Mouse (Mus musculus) midbrain, embryonic 16.5 days (tissue): ENCODE measurements at regions not wholly inside any gene's neighbourhood (a gene's known extent, or its start where the extent isn't known, plus 50 kb on each side); places are given as distances from the start of the nearest gene placed in this dataset.

ENCODE experiments used
- ATAC-seq: fragments of 200-750 bp; cut with Nextera tagmentation; 2 replicates; pipeline ENCODE4 v1.8.0; 2017; ENCODE audit warnings: moderate TSS enrichment
- H3K27ac ChIP-seq: fragments of 300-500 bp; sonication (generic); 2 replicates; pipeline ENCODE4 v1.5.1; 2014; ENCODE audit warnings: mild to moderate bottlenecking, low read length, mixed read lengths
- H3K27me3 ChIP-seq: fragments of 300-500 bp; sonication (generic); 2 replicates; pipeline ENCODE4 v1.6.1; 2014; ENCODE audit warnings: low read depth, low read length, mixed read lengths; ENCODE audit not compliant: control insufficient read depth, insufficient read depth
- H3K36me3 ChIP-seq: fragments of 300-500 bp; sonication (generic); 2 replicates; pipeline ENCODE4 v1.6.1; 2014; ENCODE audit warnings: mild to moderate bottlenecking, low read length, moderate library complexity, mixed read lengths; ENCODE audit not compliant: control insufficient read depth, insufficient read depth
- H3K4me1 ChIP-seq: fragments of 300-500 bp; sonication (generic); 2 replicates; pipeline ENCODE4 v1.6.1; 2014; ENCODE audit warnings: mild to moderate bottlenecking, low read length, mixed read lengths; ENCODE audit not compliant: control insufficient read depth, insufficient read depth
- H3K4me2 ChIP-seq: fragments of 300-500 bp; sonication (generic); 2 replicates; pipeline ENCODE4 v1.6.1; 2014; ENCODE audit warnings: mild to moderate bottlenecking, low read length, mixed read lengths
- H3K4me3 ChIP-seq: fragments of 300-500 bp; sonication (generic); 2 replicates; pipeline ENCODE4 v1.5.1; 2014; ENCODE audit warnings: low read depth, mild to moderate bottlenecking, low read length, moderate library complexity, mixed read lengths
- H3K9ac ChIP-seq: fragments of 300-500 bp; sonication (generic); 2 replicates; pipeline ENCODE4 v1.6.1; 2014; ENCODE audit warnings: low read depth, low read length, mixed read lengths
- H3K9me3 ChIP-seq: fragments of 300-500 bp; sonication (generic); replicated peaks from 2 replicates; pipeline ENCODE4 v1.6.1; 2014; ENCODE audit warnings: mild to moderate bottlenecking, low read length, mixed read lengths; ENCODE audit not compliant: control insufficient read depth, poor library complexity, severe bottlenecking
- WGBS: fragments of 180-500 bp; shearing (Covaris S2); extraction: QIAGEN DNeasy Blood & Tissue Kit; methylation state at CpG from one replicate; pipeline ENCODE4 v1.1.7; 2014; 5-methylcytosine and 5-hydroxymethylcytosine counted together

GRCm38 (mm10) chr9:84969975-84970608 is 342.5 kb upstream of the Gm11114 start:
- Histone ChIP-seq H3K4me1 (no peaks in the 10 kb centered on the region), H3K4me2 (no peak overlapping the region), H3K27me3 (no peaks in the 10 kb centered on the region), H3K9ac (no peak overlapping the region), H3K4me3 (no peak overlapping the region), H3K36me3 (no peaks in the 10 kb centered on the region), H3K27ac (no peak overlapping the region), H3K9me3 (no peaks in the 10 kb centered on the region)
- 87% methylated on average over 3 of the region's 3 CpGs for WGBS
- no peak for ATAC-seq

GRCm38 (mm10) chr9:84977470-84977869 is 335.1 kb upstream of the Gm11114 start:
- no peaks in the 10 kb centered on the region for H3K4me1 ChIP-seq
- no peak overlapping the region for H3K4me3 ChIP-seq
- H3K36me3 ChIP-seq, result no peaks in the 10 kb centered on the region
- no peaks in the 10 kb centered on the region for H3K9me3 ChIP-seq
- no peaks in the 10 kb centered on the region for H3K27me3 ChIP-seq
- no peak overlapping the region for H3K9ac ChIP-seq
- no peak overlapping the region for H3K4me2 ChIP-seq
- ATAC-seq, result no peak
- H3K27ac ChIP-seq, result no peak overlapping the region
- WGBS, result 85% methylated on average over 5 of the region's 5 CpGs

- Histone ChIP-seq H3K4me3 (no peak overlapping the region), H3K36me3 (no peaks in the 10 kb centered on the region), H3K9me3 (no peaks in the 10 kb centered on the region), H3K4me2 (no peak overlapping the region), H3K9ac (no peak overlapping the region), H3K27ac (no peak overlapping the region), H3K27me3 (no peaks in the 10 kb centered on the region), H3K4me1 (no peaks in the 10 kb centered on the region)
- 29% methylated on average over 1 of the region's 1 CpGs for WGBS
- no peak for ATAC-seq
These were observed 309.2 kb upstream of the Gm11114 start for GRCm38 (mm10) chr9:85003414-85003813.

GRCm38 (mm10) chr9:85011361-85011760 is 301.2 kb upstream of the Gm11114 start:
- 39% methylated on average over 1 of the region's 1 CpGs for WGBS
- Histone ChIP-seq H3K4me2 (no peak overlapping the region), H3K9me3 (no peaks in the 10 kb centered on the region), H3K27ac (no peak overlapping the region), H3K4me3 (no peak overlapping the region), H3K9ac (no peak overlapping the region), H3K36me3 (no peaks in the 10 kb centered on the region), H3K27me3 (no peaks in the 10 kb centered on the region), H3K4me1 (no peaks in the 10 kb centered on the region)
- no peak for ATAC-seq

GRCm38 (mm10) chr9:85048112-85048978 is 264.2 kb upstream of the Gm11114 start:
- no peaks in the 10 kb centered on the region for H3K27me3 ChIP-seq
- no peak for ATAC-seq
- no peak overlapping the region for H3K27ac ChIP-seq
- H3K4me3 ChIP-seq, result no peak overlapping the region
- H3K9ac ChIP-seq, result no peak overlapping the region
- H3K9me3 ChIP-seq, result no peaks in the 10 kb centered on the region
- H3K4me2 ChIP-seq, result no peak overlapping the region
- WGBS, result 45% methylated on average over 2 of the region's 2 CpGs
- H3K36me3 ChIP-seq, result no peaks in the 10 kb centered on the region
- peaks cover 3% of the 10 kb centered on the region for H3K4me1 ChIP-seq

- 83% methylated on average over 4 of the region's 4 CpGs for WGBS
- peaks cover 3% of the 10 kb centered on the region for H3K4me1 ChIP-seq
- H3K4me2 ChIP-seq, result no peak overlapping the region
- H3K27ac ChIP-seq, result no peak overlapping the region
- ATAC-seq, result no peak
- no peaks in the 10 kb centered on the region for H3K27me3 ChIP-seq
- no peaks in the 10 kb centered on the region for H3K9me3 ChIP-seq
- H3K9ac ChIP-seq, result no peak overlapping the region
- H3K4me3 ChIP-seq, result no peak overlapping the region
- no peaks in the 10 kb centered on the region for H3K36me3 ChIP-seq
These were observed 260.0 kb upstream of the Gm11114 start for GRCm38 (mm10) chr9:85052526-85052925.

GRCm38 (mm10) chr9:85079975-85080374 is 232.6 kb upstream of the Gm11114 start:
- Histone ChIP-seq H3K4me3 (no peak overlapping the region), H3K4me1 (no peaks in the 10 kb centered on the region), H3K9ac (no peak overlapping the region), H3K36me3 (no peaks in the 10 kb centered on the region), H3K9me3 (no peaks in the 10 kb centered on the region), H3K27me3 (no peaks in the 10 kb centered on the region), H3K27ac (no peak overlapping the region), H3K4me2 (no peak overlapping the region)
- no peak for ATAC-seq
- WGBS, result 88% methylated on average over 5 of the region's 5 CpGs

- Histone ChIP-seq H3K4me2 (no peak overlapping the region), H3K4me3 (no peak overlapping the region), H3K9me3 (no peaks in the 10 kb centered on the region), H3K27ac (no peak overlapping the region), H3K27me3 (no peaks in the 10 kb centered on the region), H3K36me3 (no peaks in the 10 kb centered on the region), H3K9ac (no peak overlapping the region), H3K4me1 (no peaks in the 10 kb centered on the region)
- 93% methylated on average over 6 of the region's 6 CpGs for WGBS
- no peak for ATAC-seq
These were observed 223.8 kb upstream of the Gm11114 start for GRCm38 (mm10) chr9:85088556-85089338.

- Histone ChIP-seq H3K4me1 (no peaks in the 10 kb centered on the region), H3K27me3 (no peaks in the 10 kb centered on the region), H3K27ac (no peak overlapping the region), H3K9ac (no peak overlapping the region), H3K36me3 (no peaks in the 10 kb centered on the region), H3K4me3 (no peak overlapping the region), H3K4me2 (no peak overlapping the region), H3K9me3 (no peaks in the 10 kb centered on the region)
- WGBS, result 83% methylated on average over 10 of the region's 10 CpGs
- no peak for ATAC-seq
These were observed 222.3 kb upstream of the Gm11114 start for GRCm38 (mm10) chr9:85090297-85090696.
